Mouse (Mus musculus) embryonic facial prominence, embryonic 11.5 days (tissue): ENCODE data around the gene Ehd2. TPM values are rescaled to one million over a fixed set of nuclear protein-coding genes. Genes with fewer than 3 reads are reported as not detected.
A peak's percentile ranks its signal among the peaks of the same experiment; 100 is the strongest.
"Not testable (repeated sequence)": the region's sequence is repeated elsewhere in the genome, so short reads cannot be mapped to it uniquely, and the experiment has no call there.

Experiments
- ATAC-seq: fragments of 200-750 bp; cut with Nextera tagmentation; replicated peaks from 2 replicates; pipeline ENCODE4 v1.8.0; 2017; ENCODE audit warnings: low read depth; ENCODE audit not compliant: insufficient number of reproducible peaks, low FRiP score, low TSS enrichment
- DNase-seq: peaks from one replicate; pipeline ENCODE4 v3.0.0-alpha.2; 2015; ENCODE audit warnings: low spot score
- H3K27ac ChIP-seq: fragments of 300-500 bp; sonication (generic); replicated peaks from 2 replicates; pipeline ENCODE4 v1.5.1; 2014; ENCODE audit warnings: mild to moderate bottlenecking, low read depth, low read length, control low read depth
- H3K27me3 ChIP-seq: fragments of 300-500 bp; sonication (generic); 2 replicates; pipeline ENCODE4 v1.6.1; 2014; ENCODE audit warnings: mild to moderate bottlenecking, low read length, moderate library complexity, mixed read lengths; ENCODE audit not compliant: control insufficient read depth, insufficient read depth
- H3K36me3 ChIP-seq: fragments of 300-500 bp; sonication (generic); replicated peaks from 2 replicates; pipeline ENCODE4 v1.6.1; 2014; ENCODE audit warnings: low read depth, mild to moderate bottlenecking, low read length, moderate library complexity, mixed read lengths; ENCODE audit not compliant: control insufficient read depth, insufficient read depth
- H3K4me1 ChIP-seq: fragments of 300-500 bp; sonication (generic); 2 replicates; pipeline ENCODE4 v1.6.1; 2014; ENCODE audit warnings: low read length, mixed read lengths; ENCODE audit not compliant: control insufficient read depth, insufficient read depth
- H3K4me2 ChIP-seq: fragments of 300-500 bp; sonication (generic); 2 replicates; pipeline ENCODE4 v1.6.1; 2014; ENCODE audit warnings: low read depth, mild to moderate bottlenecking, control low read depth, low read length, moderate library complexity
- H3K4me3 ChIP-seq: fragments of 300-500 bp; sonication (generic); 2 replicates; pipeline ENCODE4 v1.5.1; 2014; ENCODE audit warnings: low read depth, low read length, control low read depth
- H3K9ac ChIP-seq: fragments of 300-500 bp; sonication (generic); replicated peaks from 2 replicates; pipeline ENCODE4 v1.6.1; 2014; ENCODE audit warnings: mild to moderate bottlenecking, control low read depth, low read length
- H3K9me3 ChIP-seq: fragments of 300-500 bp; sonication (generic); replicated peaks from 2 replicates; pipeline ENCODE4 v1.6.1; 2016; ENCODE audit warnings: mild to moderate bottlenecking, low read length, inconsistent platforms, mixed read lengths; ENCODE audit not compliant: control insufficient read depth
- WGBS: fragments of 180-500 bp; shearing (Covaris S2); extraction: QIAGEN DNeasy Blood & Tissue Kit; methylation state at CpG from one replicate; pipeline ENCODE4 v1.1.7; 2014; 5-methylcytosine and 5-hydroxymethylcytosine counted together
- polyA plus RNA-seq: library from polyadenylated mRNA; unstranded; fragments of >200 nt; fragmentation: Nextera tagmentation; extraction: Ambion mirVana; gene quantifications from 2 replicates; pipeline ENCODE4 v1.2.1, GENCODE M21; 2014

Gene Ehd2
- polyA plus RNA-seq, 1 experiment from 2014 or later, result 10.6 TPM

DNA sequence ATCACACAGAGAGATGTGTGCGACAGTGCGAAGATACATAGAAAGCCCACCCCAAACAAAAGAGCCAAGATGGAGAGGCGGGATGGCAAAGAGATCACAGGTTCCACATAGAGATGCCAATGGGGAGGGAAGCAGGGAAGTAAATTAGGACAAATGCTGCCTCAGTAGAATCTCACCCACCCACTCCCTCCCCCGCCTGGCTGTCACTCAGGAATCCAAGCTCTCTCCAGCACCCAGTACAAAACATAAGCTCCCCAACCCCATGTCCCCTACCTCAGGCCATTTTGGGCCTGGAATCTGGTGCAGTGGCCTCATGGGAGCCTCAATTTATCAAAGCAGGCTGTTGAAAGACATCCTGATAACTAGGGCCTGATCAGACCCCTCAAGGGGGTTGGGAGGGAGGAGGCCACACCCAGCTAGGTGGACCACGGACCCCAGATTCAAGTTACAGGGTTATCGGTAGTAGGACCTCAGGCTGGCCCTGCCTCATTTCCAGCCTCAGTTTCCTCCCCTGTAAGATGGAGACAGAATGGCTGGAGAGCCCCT, 46.6 kb downstream of the Ehd2 start:
- H3K4me2 ChIP-seq, result peak overlapping the region; percentile 69
- no peaks in the 10 kb centered on the region for H3K9me3 ChIP-seq
- H3K27me3 ChIP-seq, result no peaks in the 10 kb centered on the region
- ATAC-seq, result no peak
- no peaks in the 10 kb centered on the region for H3K4me1 ChIP-seq
- no peak for DNase-seq
- H3K27ac ChIP-seq, result no peak overlapping the region
- 90% methylated on average over 6 of the region's 6 CpGs for WGBS
- H3K4me3 ChIP-seq, result peak overlapping the region; percentile 70
- 0 out of 2 replicates have a peak overlapping the region, but pooled peaks have one; percentile 32 for H3K9ac ChIP-seq
- H3K36me3 ChIP-seq, result peaks cover 15% of the 10 kb centered on the region

DNA sequence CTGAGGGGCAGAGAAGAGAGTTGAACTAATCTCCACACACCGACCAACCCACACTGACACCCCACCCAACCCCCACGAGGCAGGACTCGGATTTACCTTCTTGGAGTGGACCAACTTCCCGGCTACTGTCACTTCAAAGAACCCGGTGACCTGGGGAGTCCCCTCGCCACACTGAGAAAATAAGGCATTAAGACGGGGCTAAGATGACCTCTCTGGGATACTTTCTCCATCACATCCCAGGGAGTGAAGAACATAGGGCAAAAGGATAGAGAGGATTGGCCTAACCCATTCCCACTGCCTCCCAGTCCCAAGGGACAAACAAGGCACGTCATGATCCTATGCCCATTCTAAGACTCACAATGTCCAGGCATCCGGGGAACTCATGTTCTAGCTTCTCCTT, 47.4 kb downstream of the Ehd2 start:
- no peak overlapping the region for H3K4me3 ChIP-seq
- H3K4me2 ChIP-seq, result peak overlapping the region; percentile 69; the same call in 1 of the 2 replicates
- no peak overlapping the region for H3K9ac ChIP-seq
- H3K4me1 ChIP-seq, result no peaks in the 10 kb centered on the region
- no peak overlapping the region for H3K27ac ChIP-seq
- H3K27me3 ChIP-seq, result no peaks in the 10 kb centered on the region
- H3K9me3 ChIP-seq, result no peaks in the 10 kb centered on the region
- WGBS, result 87% methylated on average over 9 of the region's 9 CpGs
- no peak for ATAC-seq
- H3K36me3 ChIP-seq, result peaks cover 15% of the 10 kb centered on the region
- no peak for DNase-seq

DNA sequence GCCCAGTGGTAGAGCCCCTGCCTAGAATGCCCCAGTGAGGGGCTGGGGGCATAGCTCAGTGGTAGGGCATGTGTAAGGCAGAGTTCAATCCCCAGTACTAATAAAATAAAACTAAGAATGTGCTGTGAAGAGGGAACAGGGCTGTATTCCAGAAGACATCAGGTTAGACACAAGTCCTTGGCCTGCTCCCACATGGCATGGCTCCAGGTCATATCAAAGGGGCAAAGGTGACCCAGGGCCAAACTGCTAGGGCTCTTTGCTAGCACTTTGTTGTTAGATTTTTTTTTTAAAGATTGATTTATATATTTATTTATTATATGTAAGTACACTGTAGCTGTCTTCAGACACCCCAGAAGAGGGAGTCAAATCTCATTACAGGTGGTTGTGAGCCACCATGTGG, 49.0 kb downstream of the Ehd2 start:
- no peak overlapping the region for H3K9ac ChIP-seq
- H3K9me3 ChIP-seq, result no peaks in the 10 kb centered on the region
- ATAC-seq (no peak), DNase-seq (no peak)
- no peak overlapping the region for H3K4me3 ChIP-seq
- H3K36me3 ChIP-seq, result peaks cover 15% of the 10 kb centered on the region
- no peaks in the 10 kb centered on the region for H3K4me1 ChIP-seq
- no peaks in the 10 kb centered on the region for H3K27me3 ChIP-seq
- H3K27ac ChIP-seq, result no peak overlapping the region
- no peak overlapping the region for H3K4me2 ChIP-seq

DNA sequence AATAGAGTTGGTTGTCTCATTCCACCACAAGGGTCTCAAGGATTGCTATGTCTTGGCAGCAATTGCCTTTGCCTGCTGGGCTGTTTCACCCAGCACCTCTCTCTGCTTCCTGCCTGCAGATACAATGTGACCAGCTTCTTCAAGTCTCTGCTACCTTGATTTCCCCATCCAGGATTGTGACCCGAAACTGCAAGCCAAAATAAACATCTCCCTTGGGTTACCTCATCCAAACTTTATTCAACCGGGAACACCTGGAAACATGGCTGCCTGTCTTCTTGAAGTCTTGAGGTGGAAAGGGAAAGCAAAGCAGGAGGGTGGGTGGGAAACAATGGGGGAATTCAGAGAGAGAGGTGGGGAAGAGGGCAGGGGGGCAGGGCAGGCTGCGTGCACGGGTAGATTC, 50.4 kb downstream of the Ehd2 start:
- Histone ChIP-seq H3K4me1 (no peaks in the 10 kb centered on the region), H3K27ac (no peak overlapping the region), H3K9ac (no peak overlapping the region), H3K4me3 (no peak overlapping the region), H3K27me3 (no peaks in the 10 kb centered on the region), H3K36me3 (peaks cover 15% of the 10 kb centered on the region), H3K4me2 (no peak overlapping the region), H3K9me3 (no peaks in the 10 kb centered on the region)
- no peak for DNase-seq
- WGBS, result 76% methylated on average over 4 of the region's 4 CpGs
- ATAC-seq, result no peak

DNA sequence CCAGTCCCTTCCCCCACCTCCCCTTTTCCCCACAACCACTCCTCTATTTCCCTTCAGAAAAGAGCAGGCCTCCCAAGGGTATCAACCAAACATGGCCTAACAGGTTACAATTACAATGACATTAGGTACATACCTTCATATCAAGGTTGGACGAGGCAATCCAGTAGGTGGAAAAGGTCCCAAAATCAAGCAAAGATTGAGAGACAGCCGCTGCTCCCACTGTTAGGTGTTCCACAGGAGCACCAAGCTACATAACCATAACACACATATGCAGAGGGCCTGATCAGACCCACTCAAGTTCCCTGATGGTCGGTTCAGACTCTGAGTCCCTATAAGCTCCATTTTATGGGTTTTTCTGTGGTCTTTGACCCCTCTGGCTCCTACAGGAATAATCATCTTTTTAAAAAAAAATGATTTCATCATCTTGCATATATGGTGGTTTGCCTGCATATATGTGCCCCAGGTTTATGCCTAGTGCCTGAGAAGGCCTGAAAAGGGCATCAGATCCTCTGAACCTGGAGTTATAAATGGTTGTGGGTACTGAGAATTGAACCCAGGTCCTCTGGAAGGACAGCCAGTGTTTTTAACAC, 51.1 kb downstream of the Ehd2 start:
- DNase-seq (no peak), ATAC-seq (no peak)
- peaks cover 15% of the 10 kb centered on the region for H3K36me3 ChIP-seq
- no peaks in the 10 kb centered on the region for H3K27me3 ChIP-seq
- 81% methylated on average over 3 of the region's 3 CpGs for WGBS
- H3K4me2 ChIP-seq, result no peak overlapping the region
- H3K9me3 ChIP-seq, result no peaks in the 10 kb centered on the region
- no peak overlapping the region for H3K27ac ChIP-seq
- no peak overlapping the region for H3K4me3 ChIP-seq
- H3K4me1 ChIP-seq, result no peaks in the 10 kb centered on the region
- H3K9ac ChIP-seq, result no peak overlapping the region

DNA sequence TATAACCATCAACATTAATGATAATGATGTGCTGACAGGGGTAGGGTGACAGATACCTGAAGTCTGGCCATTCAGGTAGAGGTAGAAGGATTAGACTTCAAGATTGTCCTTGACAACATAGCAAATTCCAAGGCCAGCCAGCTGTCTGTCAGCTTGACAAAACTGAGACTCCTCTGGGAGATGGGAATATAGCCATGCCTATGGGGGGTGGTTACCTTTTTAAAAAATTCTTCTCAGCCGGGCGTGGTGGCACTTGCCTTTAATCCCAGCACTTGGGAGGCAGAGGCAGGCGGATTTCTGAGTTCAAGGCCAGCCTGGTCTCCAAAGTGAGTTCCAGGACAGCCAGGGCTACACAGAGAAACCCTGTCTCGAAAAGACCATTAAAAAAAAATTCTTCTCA, 51.7 kb downstream of the Ehd2 start:
- DNase-seq, H3K4me2 ChIP-seq, H3K27ac ChIP-seq, H3K9ac ChIP-seq, H3K4me1 ChIP-seq, H3K4me3 ChIP-seq, ATAC-seq, H3K9me3 ChIP-seq, H3K27me3 ChIP-seq: not testable (repeated sequence)
- 91% methylated on average over 4 of the region's 4 CpGs for WGBS
- H3K36me3 ChIP-seq, result peaks cover 15% of the 10 kb centered on the region

DNA sequence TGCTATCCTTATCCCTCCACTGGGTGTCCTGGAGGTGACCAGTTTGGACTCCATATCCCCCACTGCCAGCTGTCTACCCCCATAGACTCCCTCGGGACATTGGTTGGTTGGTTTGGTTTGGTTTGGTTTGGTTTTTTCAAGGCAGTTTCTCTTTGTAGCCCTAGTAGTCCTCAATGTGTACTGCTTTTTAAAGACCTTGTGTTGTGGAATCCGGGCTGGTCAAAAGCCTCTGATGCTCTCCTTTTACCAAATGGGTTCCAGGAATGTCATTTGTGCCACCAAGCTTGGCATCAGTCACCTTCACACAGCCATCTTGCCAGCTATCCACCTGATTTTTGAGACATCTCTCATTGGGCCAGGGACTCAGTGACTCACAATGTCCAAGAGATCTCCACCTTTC, 52.6 kb downstream of the Ehd2 start:
- Histone ChIP-seq H3K9ac (no peak overlapping the region), H3K27ac (no peak overlapping the region), H3K4me3 (no peak overlapping the region), H3K9me3 (no peaks in the 10 kb centered on the region), H3K4me2 (no peak overlapping the region), H3K4me1 (no peaks in the 10 kb centered on the region), H3K27me3 (no peaks in the 10 kb centered on the region), H3K36me3 (peaks cover 10% of the 10 kb centered on the region)
- no peak for DNase-seq
- 89% methylated on average over 2 of the region's 2 CpGs for WGBS
- ATAC-seq, result no peak

DNA sequence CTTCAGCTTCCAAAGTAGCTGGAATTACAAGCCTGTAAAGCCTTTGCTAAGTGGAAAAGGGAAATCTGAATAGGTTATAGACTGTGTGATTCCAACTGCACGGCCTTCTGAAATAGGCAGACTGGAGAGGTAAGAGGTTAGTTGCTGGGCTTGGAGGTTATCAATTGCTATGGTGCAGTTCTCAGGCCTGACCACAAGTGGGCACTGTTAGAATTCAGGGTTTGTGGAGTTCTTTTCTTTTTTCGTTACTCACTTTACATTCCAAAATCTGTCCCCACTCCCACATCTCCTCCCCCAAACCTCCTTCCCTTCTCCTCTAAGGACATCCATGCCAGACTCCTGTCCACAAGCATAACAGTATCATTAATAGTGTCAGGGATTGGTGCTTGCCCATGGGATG, 53.1 kb downstream of the Ehd2 start:
- Histone ChIP-seq H3K9me3 (no peaks in the 10 kb centered on the region), H3K27me3 (no peaks in the 10 kb centered on the region)

More for the DNA sequence above, 53.1 kb downstream of the Ehd2 start:
- Histone ChIP-seq H3K4me2 (no peak overlapping the region), H3K4me1 (no peaks in the 10 kb centered on the region), H3K36me3 (peaks cover 7% of the 10 kb centered on the region), H3K9ac (no peak overlapping the region), H3K27ac (no peak overlapping the region), H3K4me3 (no peak overlapping the region)
- peak; percentile 69 for DNase-seq
- ATAC-seq, result no peak
- 47% methylated on average over 2 of the region's 2 CpGs for WGBS
